Mouse (Mus musculus): ENCODE data around the gene 1700012B07Rik. TPM values are rescaled to one million over a fixed set of nuclear protein-coding genes. Genes with fewer than 3 reads are reported as not detected.

The 1700012B07Rik gene
- polyA plus RNA-seq, 1 experiment from 2014 or later: not detected

Other genes starting within 250 kb of the 1700012B07Rik start
- 51.0 and 52.7 TPM in 2 replicates for gene Wipi1, start 216.1 kb downstream of the 1700012B07Rik start, polyA plus RNA-seq (2015; fragmentation: Nextera tagmentation; extraction: Ambion mirVana)
- 346 and 360 TPM in 2 replicates for gene Prkar1a, start 178.6 kb downstream of the 1700012B07Rik start, polyA plus RNA-seq (2015; fragmentation: Nextera tagmentation; extraction: Ambion mirVana)
- 3.1 and 3.3 TPM in 2 replicates for gene Fam20a, start 105.8 kb downstream of the 1700012B07Rik start, polyA plus RNA-seq (2015; fragmentation: Nextera tagmentation; extraction: Ambion mirVana)
- 2.0 and 2.3 TPM in 2 replicates for gene Abca8b, start 167.8 kb upstream of the 1700012B07Rik start, polyA plus RNA-seq (2015; fragmentation: Nextera tagmentation; extraction: Ambion mirVana)